Mouse (Mus musculus) G1E (cell line): ENCODE results near the gene Sdccag8.

Experiments used
- CTCF ChIP-seq: IDR thresholded peaks from 2 replicates; pipeline ENCODE4 v1.5.1; 2012; ENCODE audit warnings: low read depth, low read length, inconsistent platforms, mixed read lengths
- GATA1 ChIP-seq: IDR thresholded peaks from 2 replicates; pipeline ENCODE4 v1.6.1; 2012; ENCODE audit warnings: borderline replicate concordance, low read length, inconsistent platforms, mixed read lengths
- TAL1 ChIP-seq: conservative IDR thresholded peaks from 2 replicates; pipeline ENCODE4 v1.6.1; 2012; ENCODE audit warnings: low read depth, low read length, inconsistent platforms, mixed read lengths

GRCm38 (mm10) chr1:176847118-176847859, 32.8 kb downstream of the Sdccag8 start:
- TF ChIP-seq GATA1 (no peak), CTCF (no peak), TAL1 (no peak)
